Mouse (Mus musculus): ENCODE measurements at regions not wholly inside any gene's neighbourhood (a gene's known extent, or its start where the extent isn't known, plus 50 kb on each side); places are given as distances from the start of the nearest gene placed in this dataset.

DNA sequence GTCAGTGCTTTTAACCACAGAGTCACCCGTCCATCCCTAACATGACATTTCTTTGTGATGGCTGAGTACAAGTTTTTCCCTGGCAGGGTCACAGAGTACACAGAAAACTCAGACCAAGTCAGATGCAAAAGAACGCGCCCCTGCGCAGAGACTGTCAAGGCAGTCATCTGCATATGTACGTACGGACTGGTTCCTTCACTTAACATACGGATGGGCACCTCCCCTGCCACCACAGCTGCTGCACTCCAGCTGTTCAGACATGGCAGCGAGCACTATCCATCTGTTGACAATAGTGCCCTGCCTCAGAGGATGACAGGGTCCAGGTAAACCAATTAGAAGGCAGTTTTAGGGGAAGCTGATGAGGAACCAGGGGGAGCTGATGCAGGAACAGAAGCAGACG lies 63.3 kb upstream of the Sulf2 start:
- no peak for TF ChIP-seq SRF (IDR thresholded peaks at IDR 0.05; ENCODE audit: control insufficient read depth, insufficient read length, low read depth)
- TF ChIP-seq TCF12 (IDR thresholded peaks at IDR 0.05; ENCODE audit: insufficient read depth, poor library complexity, severe bottlenecking) = no peak
- no peak for TF ChIP-seq E2F4 (IDR thresholded peaks at IDR 0.05; ENCODE audit: insufficient read depth)
- no peak for TF ChIP-seq POLR2A (IDR thresholded peaks at IDR 0.05; ENCODE audit: insufficient read length, low read depth)
- no peak for TF ChIP-seq REST (IDR thresholded peaks at IDR 0.05; ENCODE audit: insufficient read depth, insufficient read length)
- no peak for TF ChIP-seq MAX (IDR thresholded peaks at IDR 0.05; ENCODE audit: low read depth)
- TF ChIP-seq MYOD1 (IDR thresholded peaks at IDR 0.05; ENCODE audit: control insufficient read depth in 1 of 3, insufficient read length in 2 of 3, low read depth in 2 of 3) = no peak
- TF ChIP-seq CEBPB (IDR thresholded peaks at IDR 0.05; ENCODE audit: insufficient read depth, poor library complexity, severe bottlenecking) = no peak
- TF ChIP-seq USF1 (IDR thresholded peaks at IDR 0.05; ENCODE audit: low read depth) = no peak
- TF ChIP-seq POLR2AphosphoS2 (IDR thresholded peaks at IDR 0.05; ENCODE audit: insufficient read length, low read depth) = no peak
- TF ChIP-seq MYOG (IDR thresholded peaks at IDR 0.05; ENCODE audit: control insufficient read depth in 1 of 3, insufficient read depth in 1 of 3, insufficient read length in 2 of 3, low read depth in 2 of 3) = no peak
- TF ChIP-seq TCF3 (IDR thresholded peaks at IDR 0.05; ENCODE audit: insufficient read length, low read depth) = no peak
